Mouse (Mus musculus): ENCODE measurements at regions not wholly inside any gene's neighbourhood (a gene's known extent, or its start where the extent isn't known, plus 50 kb on each side); places are given as distances from the start of the nearest gene placed in this dataset.

DNA sequence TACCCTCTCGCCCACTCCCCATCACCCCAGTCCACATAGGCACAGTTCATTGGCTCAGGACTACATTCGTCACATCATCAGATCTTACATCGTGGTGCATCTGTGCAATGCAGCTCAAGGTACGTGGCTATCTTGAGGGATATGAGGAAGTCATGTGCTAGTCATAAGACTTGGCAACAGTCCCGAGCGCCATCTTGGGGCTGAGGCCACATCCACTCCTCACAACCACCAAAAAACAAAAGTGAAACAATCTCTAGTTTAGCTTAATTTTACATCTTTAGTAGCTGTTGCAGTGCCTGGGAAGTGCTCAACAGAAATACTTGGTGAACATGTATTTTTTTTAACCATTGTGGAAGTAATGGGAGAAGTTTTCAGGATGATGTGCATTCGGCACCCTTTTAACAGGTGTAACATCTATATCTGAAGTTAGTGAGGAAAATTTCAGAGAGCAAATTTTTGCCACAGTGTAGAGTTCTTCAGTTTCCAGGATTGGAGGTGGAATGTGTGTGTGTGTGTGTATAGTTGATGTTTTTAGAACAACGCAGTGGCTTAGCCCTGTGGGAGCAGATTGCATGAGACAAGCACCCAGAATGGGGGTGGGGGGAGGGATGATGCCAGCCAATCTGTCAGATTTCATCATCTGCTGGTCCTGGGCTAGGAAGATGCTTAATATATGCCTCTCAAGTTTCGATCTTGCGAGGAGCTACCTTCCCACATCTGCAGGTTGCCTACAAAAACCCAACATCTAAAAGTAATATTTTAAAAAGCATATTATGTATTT lies 716.4 kb upstream of the 4930444P10Rik start:
- H3K9me3 ChIP-seq (ENCODE audit: control insufficient read depth, low read length): no peaks in the 10 kb centered on the region
- no peak for DNase-seq (ENCODE audit: low spot score)
- no peaks in the 10 kb centered on the region for H3K4me1 ChIP-seq (replicated peaks; ENCODE audit: control insufficient read depth, insufficient read depth, low read length)
- WGBS: 86% methylated on average over 10 of the region's 10 CpGs
- no peaks in the 10 kb centered on the region for H3K36me3 ChIP-seq (ENCODE audit: control insufficient read depth, insufficient read depth, low read length)
- ATAC-seq (replicated peaks; ENCODE audit: low FRiP score): no peak
- no peak overlapping the region for H3K4me2 ChIP-seq
- H3K9ac ChIP-seq (ENCODE audit: low read depth, low read length): no peak overlapping the region
- no peaks in the 10 kb centered on the region for H3K27me3 ChIP-seq (replicated peaks; ENCODE audit: control insufficient read depth, insufficient read depth, low read length)
- H3K4me3 ChIP-seq (ENCODE audit: low read depth, low read length): no peak overlapping the region
- H3K27ac ChIP-seq (ENCODE audit: low read depth, low read length): no peak overlapping the region

DNA sequence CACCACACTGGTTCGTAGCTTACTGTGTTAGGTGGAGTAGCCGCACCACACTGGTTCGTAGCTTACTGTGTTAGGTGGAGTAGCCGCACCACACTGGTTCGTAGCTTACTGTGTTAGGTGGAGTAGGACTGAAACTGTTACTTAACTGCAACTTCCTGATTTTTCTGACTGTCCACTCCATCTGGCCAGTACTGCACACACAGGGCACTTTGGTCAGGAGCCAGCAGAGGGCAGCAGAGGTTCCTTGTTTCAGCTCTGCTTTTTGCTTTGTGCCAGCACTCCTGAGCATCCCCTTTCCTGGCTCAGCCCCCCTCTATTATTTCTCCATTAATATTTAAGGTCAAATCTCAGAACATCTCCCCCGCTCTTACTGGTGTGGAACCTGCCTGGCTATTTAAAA lies 705.2 kb upstream of the 4930444P10Rik start:
- no peaks in the 10 kb centered on the region for H3K27me3 ChIP-seq (replicated peaks; ENCODE audit: control insufficient read depth, insufficient read depth, low read length)
- no peaks in the 10 kb centered on the region for H3K9me3 ChIP-seq (ENCODE audit: control insufficient read depth, low read length)
- H3K27ac ChIP-seq (ENCODE audit: low read depth, low read length): no peak overlapping the region
- H3K9ac ChIP-seq (ENCODE audit: low read depth, low read length): no peak overlapping the region
- no peaks in the 10 kb centered on the region for H3K4me1 ChIP-seq (replicated peaks; ENCODE audit: control insufficient read depth, insufficient read depth, low read length)
- WGBS: 69% methylated on average over 6 of the region's 6 CpGs
- no peaks in the 10 kb centered on the region for H3K36me3 ChIP-seq (ENCODE audit: control insufficient read depth, insufficient read depth, low read length)
- peak; percentile 51 for ATAC-seq (replicated peaks; ENCODE audit: low FRiP score)
- peak; percentile 42 for DNase-seq (ENCODE audit: low spot score)
- no peak overlapping the region for H3K4me2 ChIP-seq
- no peak overlapping the region for H3K4me3 ChIP-seq (ENCODE audit: low read depth, low read length)

DNA sequence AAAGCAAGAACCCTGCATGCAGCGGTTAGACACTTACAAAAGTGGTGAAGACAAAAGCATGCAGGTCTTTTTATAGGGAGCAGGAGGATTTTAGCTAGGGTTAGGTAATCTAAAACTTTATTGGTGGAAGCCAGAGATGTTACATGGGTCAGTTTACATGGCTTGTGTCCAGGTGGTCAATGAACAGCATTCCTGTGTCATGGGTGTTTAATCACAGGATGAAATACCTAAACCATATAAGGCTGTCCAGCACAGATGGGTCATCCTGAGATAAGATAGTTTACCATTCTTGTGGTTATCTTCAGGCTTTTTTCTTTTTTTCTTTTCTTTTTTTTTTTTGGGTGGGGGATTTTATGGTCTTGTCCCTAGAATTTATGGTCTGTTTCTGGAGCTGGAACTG lies 703.3 kb upstream of the 4930444P10Rik start:
- DNase-seq (ENCODE audit: low spot score) (no peak), ATAC-seq (replicated peaks; ENCODE audit: low FRiP score) (no peak)
- Histone ChIP-seq H3K9me3 (ENCODE audit: control insufficient read depth, low read length) (no peaks in the 10 kb centered on the region), H3K27ac (ENCODE audit: low read depth, low read length) (no peak overlapping the region), H3K4me2 (no peak overlapping the region), H3K4me1 (replicated peaks; ENCODE audit: control insufficient read depth, insufficient read depth, low read length) (no peaks in the 10 kb centered on the region), H3K27me3 (replicated peaks; ENCODE audit: control insufficient read depth, insufficient read depth, low read length) (no peaks in the 10 kb centered on the region), H3K4me3 (ENCODE audit: low read depth, low read length) (no peak overlapping the region), H3K9ac (ENCODE audit: low read depth, low read length) (no peak overlapping the region), H3K36me3 (ENCODE audit: control insufficient read depth, insufficient read depth, low read length) (no peaks in the 10 kb centered on the region)
- WGBS: 81% methylated on average over 1 of the region's 1 CpGs

DNA sequence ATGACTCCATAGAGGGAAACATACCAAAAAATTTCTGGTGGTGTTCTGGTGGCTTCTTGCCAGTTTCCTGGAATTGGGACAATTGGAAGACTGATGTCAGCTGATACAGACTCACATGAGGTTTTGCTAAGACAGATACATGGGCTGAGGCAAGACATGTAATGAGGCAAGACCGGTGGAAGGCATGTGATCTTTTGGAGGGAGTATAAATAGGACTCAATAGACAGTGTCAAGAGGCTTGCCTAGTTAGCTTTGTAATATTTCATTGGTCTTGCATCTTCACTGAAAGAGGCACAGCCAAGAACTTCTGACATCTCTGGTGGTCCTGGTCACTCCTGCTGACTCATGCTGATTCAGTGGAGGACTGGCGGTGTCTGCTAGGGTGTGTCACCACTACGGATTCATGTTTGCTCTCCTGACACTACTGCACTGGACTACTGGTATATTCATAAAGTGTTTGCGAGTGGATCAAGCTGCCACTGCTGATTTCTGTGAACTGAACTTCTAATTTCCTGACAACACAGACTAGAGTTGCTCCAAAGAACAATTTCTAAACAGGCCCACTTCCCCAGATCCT lies 697.7 kb upstream of the 4930444P10Rik start:
- Histone ChIP-seq H3K27me3 (replicated peaks; ENCODE audit: control insufficient read depth, insufficient read depth, low read length) (no peaks in the 10 kb centered on the region), H3K9ac (ENCODE audit: low read depth, low read length) (no peak overlapping the region), H3K4me2 (no peak overlapping the region), H3K9me3 (ENCODE audit: control insufficient read depth, low read length) (no peaks in the 10 kb centered on the region), H3K27ac (ENCODE audit: low read depth, low read length) (no peak overlapping the region), H3K36me3 (ENCODE audit: control insufficient read depth, insufficient read depth, low read length) (no peaks in the 10 kb centered on the region), H3K4me3 (ENCODE audit: low read depth, low read length) (no peak overlapping the region), H3K4me1 (replicated peaks; ENCODE audit: control insufficient read depth, insufficient read depth, low read length) (no peaks in the 10 kb centered on the region)
- ATAC-seq (replicated peaks; ENCODE audit: low FRiP score) (no peak), DNase-seq (ENCODE audit: low spot score) (no peak)
- WGBS: 81% methylated on average over 4 of the region's 4 CpGs

DNA sequence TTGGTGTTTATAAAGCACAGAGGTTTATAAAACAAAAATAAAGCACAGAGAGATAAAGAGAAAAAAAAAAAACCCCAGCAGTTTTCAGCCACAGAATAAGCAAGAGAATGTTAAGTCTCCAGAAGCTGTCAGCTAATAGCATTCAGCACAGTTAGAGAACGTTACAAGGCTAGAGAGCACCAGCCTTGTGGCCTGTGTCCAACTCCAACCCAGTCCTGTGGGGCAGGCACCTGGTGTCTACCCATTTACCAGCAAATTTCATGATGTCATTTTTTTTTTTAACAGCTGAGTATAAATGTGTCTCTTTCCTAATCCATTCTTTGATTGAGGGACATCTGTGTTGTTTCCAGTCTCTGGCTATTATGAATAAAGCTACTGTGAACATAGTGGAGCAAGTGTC lies 686.7 kb upstream of the 4930444P10Rik start:
- ATAC-seq (replicated peaks; ENCODE audit: low FRiP score): no peak
- H3K4me2 ChIP-seq: no peak overlapping the region
- H3K4me3 ChIP-seq (ENCODE audit: low read depth, low read length): no peak overlapping the region
- H3K36me3 ChIP-seq (ENCODE audit: control insufficient read depth, insufficient read depth, low read length): no peaks in the 10 kb centered on the region
- 62% methylated on average over 1 of the region's 1 CpGs for WGBS
- no peak overlapping the region for H3K9ac ChIP-seq (ENCODE audit: low read depth, low read length)
- DNase-seq (ENCODE audit: low spot score): no peak
- H3K4me1 ChIP-seq (replicated peaks; ENCODE audit: control insufficient read depth, insufficient read depth, low read length): no peaks in the 10 kb centered on the region
- H3K27ac ChIP-seq (ENCODE audit: low read depth, low read length): no peak overlapping the region
- H3K27me3 ChIP-seq (replicated peaks; ENCODE audit: control insufficient read depth, insufficient read depth, low read length): no peaks in the 10 kb centered on the region
- H3K9me3 ChIP-seq (ENCODE audit: control insufficient read depth, low read length): no peaks in the 10 kb centered on the region

DNA sequence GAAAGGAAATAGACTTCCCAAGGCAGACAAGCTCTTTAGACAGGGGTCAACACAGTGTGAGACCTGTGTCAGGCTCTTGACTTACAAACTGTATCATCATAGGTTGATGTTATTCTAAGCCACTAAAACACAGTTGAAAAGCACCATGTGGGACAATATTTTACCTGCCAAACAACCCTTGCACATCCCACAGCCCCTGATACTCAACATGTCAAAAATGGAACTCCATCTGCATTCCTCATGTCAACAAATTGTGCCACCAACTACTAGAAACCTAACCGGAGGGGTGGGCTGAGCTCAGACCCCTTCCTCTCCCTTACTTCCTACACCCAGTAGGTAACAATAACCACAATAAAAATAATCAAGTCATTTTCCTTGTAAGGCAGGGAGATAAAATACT lies 667.8 kb upstream of the 4930444P10Rik start:
- Histone ChIP-seq H3K36me3 (ENCODE audit: control insufficient read depth, insufficient read depth, low read length) (no peaks in the 10 kb centered on the region), H3K9me3 (ENCODE audit: control insufficient read depth, low read length) (no peaks in the 10 kb centered on the region), H3K4me2 (no peak overlapping the region), H3K4me3 (ENCODE audit: low read depth, low read length) (no peak overlapping the region), H3K9ac (ENCODE audit: low read depth, low read length) (no peak overlapping the region), H3K4me1 (replicated peaks; ENCODE audit: control insufficient read depth, insufficient read depth, low read length) (no peaks in the 10 kb centered on the region), H3K27me3 (replicated peaks; ENCODE audit: control insufficient read depth, insufficient read depth, low read length) (no peaks in the 10 kb centered on the region), H3K27ac (ENCODE audit: low read depth, low read length) (no peak overlapping the region)
- DNase-seq (ENCODE audit: low spot score) (no peak), ATAC-seq (replicated peaks; ENCODE audit: low FRiP score) (no peak)
- 92% methylated on average over 1 of the region's 1 CpGs for WGBS

Measured in liver, embryonic 11.5 days (tissue).